Mouse (Mus musculus): ENCODE results near the gene Abcc4.

- TF ChIP-seq USF1 (IDR thresholded peaks at IDR 0.05; ENCODE audit: low read depth, low read length) (no peak), CTCF (conservative IDR thresholded peaks at IDR 0.05 in 1 of 2, IDR thresholded peaks at IDR 0.05 in 1 of 2; ENCODE audit: low read depth in 2 of 2, low read length in 2 of 2) (no peak), ZKSCAN1 (IDR thresholded peaks at IDR 0.05; ENCODE audit: borderline replicate concordance, low read depth, low read length) (no peak), RAD21 (IDR thresholded peaks at IDR 0.05; ENCODE audit: low read depth, low read length) (no peak), MAFK (IDR thresholded peaks at IDR 0.05; ENCODE audit: insufficient replicate concordance, low read length) (no peak), POLR2A (IDR thresholded peaks at IDR 0.05; ENCODE audit: low read depth, low read length) (no peak), GABPA (IDR thresholded peaks at IDR 0.05; ENCODE audit: insufficient replicate concordance, low read depth, low read length) (no peak), ZMIZ1 (IDR thresholded peaks at IDR 0.05; ENCODE audit: low read depth, low read length) (no peak), EP300 (IDR thresholded peaks at IDR 0.05; ENCODE audit: low read length) (no peak)
Measured at GRCm38 (mm10) chr14:118476329-118476728, 229.7 kb downstream of the Abcc4 start.
